Mouse (Mus musculus): ENCODE data around the gene Stk24.

Gene Stk24

DNA sequence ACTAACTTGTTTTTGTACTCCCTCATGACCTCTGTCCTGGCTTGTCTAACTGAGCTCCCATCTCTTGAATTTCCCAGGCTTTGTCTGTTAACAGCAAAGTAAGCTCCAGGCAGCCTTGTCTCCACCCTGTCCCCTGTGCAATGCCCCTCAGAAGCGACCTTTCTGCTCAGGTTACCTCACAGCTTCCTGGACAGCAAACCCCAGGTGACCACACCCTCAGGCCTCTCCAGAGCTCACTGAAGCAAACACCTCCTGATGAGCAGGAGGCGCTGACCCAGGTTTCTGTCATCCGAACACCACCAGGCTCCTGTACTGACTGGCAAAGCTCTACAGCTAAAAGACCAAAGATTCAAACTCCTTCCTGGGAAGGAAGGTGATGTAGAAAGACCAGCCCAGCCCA lies 69.9 kb downstream of the Stk24 start:
- no peak for DNase-seq

DNA sequence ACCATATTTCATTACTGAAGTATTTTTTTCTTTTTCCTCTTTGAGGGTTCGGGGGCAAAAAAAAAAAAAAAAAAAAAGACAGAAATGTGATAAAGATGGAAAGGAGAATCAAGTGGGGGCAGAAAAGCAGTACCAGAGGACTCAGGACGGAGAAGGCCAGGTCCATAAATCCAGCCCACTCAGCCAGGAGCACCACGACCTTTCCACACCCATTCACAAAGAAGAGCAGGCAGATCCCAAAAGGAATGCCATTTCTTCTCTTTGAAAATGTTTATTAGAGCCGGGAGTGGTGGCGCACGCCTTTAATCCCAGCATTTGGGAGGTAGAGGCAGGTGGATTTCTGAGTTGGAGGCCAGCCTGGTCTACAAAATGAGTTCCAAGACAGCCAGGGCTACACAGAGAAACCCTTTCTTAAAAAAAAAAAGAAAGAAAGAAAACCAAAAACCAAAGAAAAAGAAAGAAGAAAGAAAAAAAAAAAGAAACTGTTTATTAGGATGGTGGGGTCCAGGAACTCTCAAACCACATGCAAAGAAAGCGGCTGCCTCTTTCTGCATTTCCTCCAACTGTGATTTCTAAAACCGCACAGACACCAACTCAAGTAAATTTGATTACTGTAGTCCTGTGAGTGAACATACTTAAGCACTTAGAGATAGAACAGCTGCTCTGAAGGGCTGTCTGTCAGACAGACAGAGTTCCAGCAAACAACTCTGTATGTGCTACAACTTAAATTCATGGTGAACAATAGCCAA lies 74.3 kb downstream of the Stk24 start:
- no peak for DNase-seq

GRCm38 (mm10) chr14:121304523-121304922 lies 75.3 kb downstream of the Stk24 start:
- no peak for DNase-seq

GRCm38 (mm10) chr14:121299093-121299492 lies 80.7 kb downstream of the Stk24 start:
- no peak for DNase-seq

DNA sequence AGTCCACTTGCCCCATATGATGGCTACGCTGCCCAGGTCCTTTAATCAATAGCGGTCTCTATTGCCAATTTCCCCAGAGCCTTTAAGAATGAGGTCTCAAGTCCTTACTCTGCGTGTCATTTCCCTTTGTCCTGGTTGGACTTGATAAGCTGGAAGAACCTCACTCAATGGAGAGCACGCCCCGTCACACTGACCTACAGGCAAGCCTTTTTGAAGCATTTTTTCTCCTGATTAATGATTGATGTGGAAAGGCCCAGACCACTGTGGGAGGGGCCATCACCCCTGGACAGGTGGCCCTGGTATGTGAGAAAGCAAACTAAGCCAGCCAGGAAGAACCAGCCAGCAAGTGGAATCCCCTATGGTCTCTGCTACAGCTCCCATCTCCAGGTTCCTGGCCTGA lies 81.3 kb downstream of the Stk24 start:
- no peak for DNase-seq

- no peak for DNase-seq
Measured at GRCm38 (mm10) chr14:121297103-121297502, 82.7 kb downstream of the Stk24 start.

DNA sequence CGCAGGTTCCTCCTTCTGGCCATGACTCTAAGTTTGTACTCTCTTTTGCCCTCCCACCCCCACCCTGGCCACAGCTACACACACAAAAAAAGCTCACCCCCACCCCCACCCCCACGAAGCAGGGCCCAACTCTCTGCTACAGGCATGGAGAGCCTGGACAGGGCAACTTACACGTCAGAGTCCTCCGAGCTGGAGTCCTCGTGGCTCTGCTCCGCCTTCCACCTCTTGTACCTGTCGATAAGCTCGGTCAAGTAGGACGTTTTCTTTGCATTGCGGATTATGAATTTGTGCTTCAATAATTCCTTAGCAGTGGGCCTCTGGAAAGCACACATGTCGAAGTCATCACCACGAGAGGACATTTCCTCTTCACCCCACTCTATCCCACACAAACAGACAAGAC lies 85.3 kb downstream of the Stk24 start:
- no peak for DNase-seq

- no peak for DNase-seq
Measured at GRCm38 (mm10) chr14:121292391-121292790, 87.4 kb downstream of the Stk24 start.

DNA sequence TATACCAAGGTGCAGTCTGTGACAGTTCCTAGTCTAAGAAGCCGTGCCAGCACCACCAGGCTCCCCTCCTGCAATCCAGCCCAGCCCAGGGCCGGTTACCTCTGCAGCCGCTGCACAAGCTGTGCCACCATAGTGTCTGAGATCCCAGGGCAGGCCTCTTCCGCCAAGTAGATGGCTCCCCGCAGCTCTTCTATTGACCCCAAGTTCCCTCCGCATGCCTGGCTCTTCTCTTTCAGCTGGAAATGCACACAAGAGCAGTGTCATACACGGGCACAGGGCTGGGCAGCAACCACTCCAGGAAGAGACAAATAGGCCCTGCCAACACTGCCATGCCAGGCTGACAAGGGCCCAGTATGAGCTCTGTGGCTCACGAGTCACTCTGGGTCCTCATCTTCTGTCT lies 87.9 kb downstream of the Stk24 start:
- no peak for DNase-seq

DNA sequence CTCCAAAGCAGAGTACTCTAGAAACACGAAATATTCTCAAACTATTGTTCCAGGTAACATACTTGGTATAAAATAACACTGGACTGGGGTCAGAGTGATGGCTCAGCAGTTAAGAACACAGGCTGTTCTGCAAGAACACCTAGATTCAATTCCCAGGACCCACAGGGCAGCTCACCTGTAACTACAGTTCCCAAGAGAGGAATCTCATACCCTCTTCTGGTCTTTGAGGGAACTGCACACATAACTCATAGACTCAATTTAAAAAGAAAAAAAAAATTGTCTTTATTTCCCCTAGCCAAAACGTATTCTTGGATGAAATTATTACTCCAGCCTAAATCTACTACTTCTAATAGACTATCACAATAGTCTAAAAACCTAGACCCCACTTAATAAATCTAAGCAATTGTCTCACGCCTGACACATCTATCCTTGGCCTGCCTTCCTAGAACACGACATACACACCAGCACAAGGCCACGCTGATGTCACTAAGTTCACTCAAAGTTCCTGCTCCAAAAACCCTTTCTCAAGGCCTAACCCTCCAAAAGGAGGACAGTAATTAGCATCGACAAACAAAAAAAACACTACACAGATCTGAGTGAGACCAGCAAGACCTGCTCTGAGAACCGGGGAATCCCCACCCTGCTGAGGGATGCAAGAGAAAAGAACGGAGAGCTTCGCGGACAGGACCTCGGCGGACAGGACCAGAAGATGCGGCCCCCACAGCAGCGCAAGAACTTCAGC lies 94.3 kb downstream of the Stk24 start:
- no peak for DNase-seq

GRCm38 (mm10) chr14:121281336-121281710 lies 98.5 kb downstream of the Stk24 start:
- no peak for DNase-seq

GRCm38 (mm10) chr14:121280601-121281335 lies 99.0 kb downstream of the Stk24 start:
- DNase-seq, result peak; percentile 30

- peak; percentile 88 for DNase-seq
Measured at GRCm38 (mm10) chr14:121279106-121279505, 100.7 kb downstream of the Stk24 start.

DNA sequence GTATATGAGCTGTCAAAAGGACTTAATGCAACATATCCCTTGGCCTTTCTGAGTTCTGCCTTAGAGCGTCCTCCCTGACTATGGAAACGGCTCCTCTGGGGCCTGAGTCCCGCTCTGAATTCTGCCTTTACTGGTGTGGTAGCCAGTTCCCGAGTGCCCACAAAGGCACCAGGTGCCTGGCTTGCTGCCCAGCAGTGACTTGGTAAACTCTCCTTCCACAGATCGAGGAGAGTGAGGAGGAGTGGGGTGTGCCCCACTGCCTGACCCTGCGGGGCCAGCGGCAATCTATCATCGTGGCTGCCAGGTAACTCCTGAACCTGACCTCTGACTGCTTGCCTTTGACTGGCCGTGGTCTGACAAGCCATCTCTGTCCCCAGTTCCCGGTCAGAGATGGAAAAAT lies 103.8 kb downstream of the Stk24 start:
- no peak for DNase-seq

- peak; percentile 46 for DNase-seq
Measured at GRCm38 (mm10) chr14:121274985-121275384, 104.8 kb downstream of the Stk24 start.

DNA sequence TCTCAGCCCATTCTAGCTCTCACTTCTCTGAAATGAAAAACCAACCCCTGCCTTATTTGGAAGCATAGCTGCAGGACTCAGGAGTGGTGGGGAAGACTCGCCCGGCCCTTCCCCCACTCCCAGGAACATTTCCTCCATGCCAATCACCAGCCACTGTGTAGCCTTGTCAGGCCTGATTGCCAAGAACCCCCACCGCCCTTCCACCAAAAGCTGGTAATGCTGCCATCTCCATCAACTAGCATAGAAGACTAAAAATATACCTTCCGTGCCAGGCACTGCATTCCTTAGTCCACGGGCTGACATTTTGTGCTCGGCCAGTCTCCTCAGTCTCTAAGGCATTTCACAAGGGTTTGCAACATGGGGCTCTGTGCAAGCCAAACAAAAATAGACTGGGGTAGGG lies 109.3 kb downstream of the Stk24 start:
- DNase-seq, result no peak

DNA sequence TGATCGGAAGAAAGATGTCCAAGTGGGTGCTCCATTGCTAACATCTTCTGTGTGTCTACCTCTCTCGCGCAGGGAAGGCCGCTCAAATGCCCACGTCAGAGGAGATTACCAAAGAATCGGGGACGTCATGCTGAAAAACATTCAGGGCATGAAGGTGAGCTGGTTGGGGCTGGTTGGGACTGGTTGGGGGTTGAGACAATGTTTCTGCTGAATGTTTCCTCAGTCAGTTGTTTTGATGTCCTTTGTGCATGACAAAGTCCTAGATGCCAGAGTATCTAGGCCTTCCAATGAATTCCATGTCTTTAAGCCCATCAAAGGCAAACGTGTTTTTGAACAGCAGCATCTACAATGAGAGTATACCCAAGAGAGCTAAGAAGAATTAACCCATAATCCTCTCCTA lies 112.0 kb downstream of the Stk24 start:
- no peak for DNase-seq

GRCm38 (mm10) chr14:121264453-121264852 lies 115.4 kb downstream of the Stk24 start:
- DNase-seq, result no peak

DNA sequence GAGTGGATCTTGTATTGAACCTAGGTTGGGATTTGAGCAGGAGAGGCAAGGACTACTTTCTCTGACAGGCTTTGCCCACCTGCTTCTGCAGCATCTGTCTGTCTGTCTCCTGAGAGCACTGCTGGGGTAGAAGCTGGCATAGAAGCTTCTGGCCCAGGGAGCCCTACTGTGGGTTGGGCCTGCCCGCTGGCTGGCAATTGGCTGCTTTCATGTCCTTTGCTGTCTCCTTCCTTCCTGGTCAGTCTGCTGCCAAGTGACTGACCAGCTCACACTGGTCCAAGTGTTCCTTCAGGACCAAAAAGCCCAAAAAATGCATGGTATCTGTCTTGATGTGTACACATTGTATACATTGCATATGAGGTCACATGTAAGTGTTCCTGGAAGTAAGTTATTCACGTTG lies 115.9 kb downstream of the Stk24 start:
- no peak for DNase-seq

DNA sequence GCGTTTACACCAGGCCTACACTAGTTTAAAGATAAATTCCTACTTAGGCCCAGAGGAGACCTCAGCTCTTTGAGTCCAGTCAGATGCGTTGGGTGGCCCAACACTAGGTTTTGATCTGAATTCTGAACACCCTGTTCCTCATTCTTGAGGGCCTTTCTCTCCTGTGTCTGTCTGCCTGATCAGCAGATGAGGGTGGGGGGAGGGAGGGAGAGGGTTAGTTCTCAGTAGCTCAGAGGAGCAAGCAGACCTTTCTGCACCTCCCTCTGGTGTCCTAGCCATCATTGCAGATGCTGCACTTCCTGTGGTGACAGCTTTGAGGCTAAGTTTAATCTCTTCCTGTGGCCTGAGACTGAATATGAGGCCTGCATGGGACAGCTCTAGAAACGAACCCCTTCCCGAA lies 117.2 kb downstream of the Stk24 start:
- no peak for DNase-seq

DNA sequence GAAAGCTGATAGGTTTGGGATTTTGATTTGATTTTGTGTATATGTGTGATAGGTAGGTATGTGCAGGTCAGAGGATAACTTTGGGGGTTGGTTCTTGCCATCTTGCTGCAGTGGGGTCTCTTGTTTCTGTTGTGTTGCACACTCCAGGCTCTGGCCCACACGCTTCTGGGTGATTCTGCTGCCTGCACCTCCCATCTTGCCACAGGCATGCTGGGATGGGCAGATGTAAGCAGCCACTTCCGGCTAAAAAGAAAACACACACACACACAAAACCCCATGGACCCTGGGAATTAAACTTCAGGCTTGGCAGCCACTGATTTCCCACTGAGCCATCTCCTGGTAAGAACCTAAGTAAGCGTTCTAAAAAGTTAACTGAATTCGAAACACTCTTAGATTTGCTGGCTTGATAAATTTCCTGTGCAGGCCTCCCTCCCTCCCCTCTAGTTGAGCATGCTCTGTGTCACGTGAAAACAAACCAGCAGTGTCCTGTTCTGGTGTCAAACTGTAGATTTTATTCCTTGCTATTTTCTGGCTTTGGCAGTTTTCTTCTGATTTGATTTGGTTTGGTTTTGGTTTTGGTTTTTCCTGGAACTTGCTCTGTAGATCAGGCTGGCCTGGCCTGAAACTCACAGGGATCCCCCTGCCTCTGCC lies 118.5 kb downstream of the Stk24 start:
- DNase-seq, result no peak

- peak; percentile 65 for DNase-seq
Measured at GRCm38 (mm10) chr14:121259789-121260188, 120.0 kb downstream of the Stk24 start.

DNA sequence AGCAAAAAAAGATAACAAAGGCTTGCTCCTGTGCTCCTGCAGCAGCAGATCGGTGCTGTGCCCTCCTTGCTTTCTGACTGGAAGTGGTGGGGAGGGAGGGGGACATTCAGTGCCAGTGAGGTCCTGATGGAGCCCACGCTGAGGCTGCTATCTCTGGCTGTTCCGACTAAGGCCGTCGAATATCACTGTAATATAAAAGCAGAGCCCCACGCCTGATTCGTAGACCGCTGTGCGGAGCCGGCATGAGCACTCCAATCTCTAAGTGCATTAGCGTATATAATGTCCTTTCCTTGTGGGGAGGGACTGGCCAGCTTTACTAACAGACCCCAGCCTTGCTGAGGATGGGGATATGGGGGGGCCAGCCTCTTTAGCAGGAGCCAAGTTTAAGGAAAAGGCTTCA lies 120.5 kb downstream of the Stk24 start:
- no peak for DNase-seq

Data from right cerebral cortex, postnatal 4 days (tissue).